Mouse (Mus musculus): Measurements from ENCODE around the gene B3galt5. TPM values are rescaled to one million over a fixed set of nuclear protein-coding genes. Genes with fewer than 3 reads are reported as not detected.

B3galt5 gene
- not detected for polyA plus RNA-seq (2017; shearing (Covaris generic))

GRCm38 (mm10) chr16:96235366-96235970 lies at the start of gene B3galt5:
Gene B3galt5, plus strand, starts transcription at chr16:96235801.

DNA sequence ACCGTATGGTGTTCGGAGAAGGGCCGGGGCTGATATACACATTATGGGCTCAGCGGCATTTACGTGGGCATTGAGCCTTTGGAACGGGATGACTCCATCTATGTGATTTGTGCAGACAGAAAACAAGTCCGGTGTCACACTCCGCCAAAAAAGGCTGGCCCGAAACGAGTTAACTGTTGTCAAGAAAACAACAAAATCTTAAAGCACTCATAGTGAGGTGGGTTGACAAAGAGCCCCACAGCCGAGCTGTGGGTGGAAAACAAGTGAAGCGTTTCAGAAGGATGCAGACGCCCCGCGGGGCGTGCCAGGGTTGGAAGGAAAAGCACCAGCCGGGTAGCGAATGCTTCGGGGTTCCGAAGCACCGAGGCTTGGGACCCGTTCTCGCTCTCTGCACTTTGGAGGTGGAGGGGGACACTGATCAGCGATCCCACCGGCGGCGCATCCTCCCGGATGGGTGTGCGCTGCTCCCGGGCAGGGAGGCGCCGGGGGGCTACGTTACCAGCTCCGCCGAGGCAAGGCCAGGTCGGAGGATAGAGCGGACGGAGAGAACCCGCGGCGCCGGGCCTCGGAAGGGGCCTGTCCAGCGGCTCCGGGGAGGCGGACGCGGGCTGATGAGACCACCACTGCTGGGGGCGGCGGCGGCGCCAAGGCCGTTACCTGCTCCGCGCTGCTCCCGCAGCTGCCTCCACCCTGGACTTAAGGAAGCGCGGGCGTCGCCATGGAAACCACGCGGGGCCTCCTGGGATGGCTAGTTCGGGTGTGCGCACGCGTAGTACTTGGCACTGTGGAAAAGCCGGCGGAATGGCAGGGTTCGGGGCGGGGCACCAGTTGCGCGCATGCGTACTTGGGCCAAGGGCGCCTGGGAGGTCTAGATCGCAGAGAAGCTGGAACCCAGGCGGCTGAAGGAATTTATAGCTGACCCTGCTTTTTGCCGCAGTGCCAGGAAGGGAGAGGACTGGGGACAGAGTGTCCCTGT lies 43.8 kb upstream of the B3galt5 start, which contains the start of gene Lca5l:
Gene Lca5l (minus strand): TSS at position 741 of the 976 bp plus-strand sequence.

GRCm38 (mm10) chr16:96199913-96200701 lies 35.5 kb upstream of the B3galt5 start, which contains the start of gene Sh3bgr:
Gene Sh3bgr, plus strand, starts transcription at chr16:96200450.

Other genes starting within 250 kb of the B3galt5 start
- 35.9 TPM for gene Psmg1, start 244.8 kb upstream of the B3galt5 start, polyA plus RNA-seq (2017; shearing (Covaris generic))
- gene Brwd1, start 153.3 kb upstream of the B3galt5 start, polyA plus RNA-seq (2017; shearing (Covaris generic)), result 91.5 TPM
- gene Hmgn1, start 108.1 kb upstream of the B3galt5 start, polyA plus RNA-seq (2017; shearing (Covaris generic)), result 173 TPM
- gene Wrb, start 90.4 kb upstream of the B3galt5 start, polyA plus RNA-seq (2017; shearing (Covaris generic)), result 9.6 TPM
- not detected for gene Lca5l, start 43.5 kb upstream of the B3galt5 start, polyA plus RNA-seq (2017; shearing (Covaris generic))
- gene Sh3bgr, start 35.4 kb upstream of the B3galt5 start, polyA plus RNA-seq (2017; shearing (Covaris generic)), result not detected
- not detected for gene Itgb2l, start 207.8 kb downstream of the B3galt5 start, polyA plus RNA-seq (2017; shearing (Covaris generic))
- not detected for gene Pcp4, start 231.8 kb downstream of the B3galt5 start, polyA plus RNA-seq (2017; shearing (Covaris generic))